Mouse (Mus musculus) adrenal gland, postnatal 25 days (tissue): ENCODE data around the gene Fam129a. TPM values are rescaled to one million over a fixed set of nuclear protein-coding genes. Genes with fewer than 3 reads are reported as not detected.

Experiments
- DNase-seq: peaks from one replicate; pipeline ENCODE4 v3.0.0; 2021; ENCODE audit warnings: mixed read lengths
- total RNA-seq: library from RNA; stranded (reverse); gene quantifications from 2 replicates; pipeline ENCODE4 v1.2.3, GENCODE M21; 2021

The Fam129a gene
- total RNA-seq, 1 experiment from 2014 or later = 93.9 TPM

GRCm38 (mm10) chr1:151752946-151753345 lies 182.0 kb downstream of the Fam129a start:
- DNase-seq = no peak

DNA sequence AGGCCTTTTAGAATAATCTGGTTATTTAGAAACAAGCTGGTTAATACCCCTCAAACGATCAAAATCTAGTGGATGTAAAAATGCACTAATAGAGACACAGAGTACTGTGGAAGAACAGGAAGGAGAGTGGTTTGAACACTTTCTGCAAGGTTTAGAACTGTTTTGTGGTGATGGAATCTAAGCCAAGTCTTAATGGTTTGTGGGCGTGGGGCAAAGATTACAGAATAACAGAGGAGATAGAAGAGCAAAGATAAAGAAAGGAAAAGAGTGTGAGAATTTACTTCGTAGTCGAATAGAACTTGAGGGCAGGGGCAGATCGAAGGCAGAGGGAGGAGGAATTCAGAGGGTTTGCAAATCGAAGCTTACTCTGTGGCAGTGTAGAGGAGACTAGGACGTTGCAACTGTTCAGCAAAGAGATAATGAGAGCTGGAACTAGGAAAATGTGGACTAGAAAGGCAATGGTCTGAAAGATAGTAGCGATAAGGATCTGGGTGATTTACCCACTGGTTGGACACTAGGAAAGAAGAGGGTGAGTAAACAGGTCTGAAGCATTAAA lies 182.5 kb downstream of the Fam129a start:
- DNase-seq = no peak

DNA sequence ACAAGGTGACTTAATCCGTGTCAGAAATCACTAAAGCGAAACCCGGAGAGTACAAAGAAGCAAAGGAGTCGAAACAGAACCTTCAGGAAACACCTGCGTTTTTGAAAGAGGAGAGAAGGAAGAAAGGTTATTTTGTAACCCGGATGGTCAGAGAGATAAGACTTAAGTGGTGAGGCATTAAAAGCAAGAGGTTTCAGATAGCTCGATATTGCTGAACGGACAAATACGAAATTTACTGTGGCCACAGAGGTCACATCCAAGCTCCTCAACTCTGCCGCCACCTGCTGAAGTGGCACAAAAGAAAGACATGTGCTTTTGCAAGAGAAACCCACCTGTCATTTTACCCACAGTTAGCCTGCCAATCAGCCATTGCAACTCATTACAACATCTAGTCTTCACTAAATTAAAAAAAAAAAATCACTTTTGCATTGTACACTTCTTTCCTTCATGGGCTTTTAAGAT lies 183.1 kb downstream of the Fam129a start:
- no peak for DNase-seq

DNA sequence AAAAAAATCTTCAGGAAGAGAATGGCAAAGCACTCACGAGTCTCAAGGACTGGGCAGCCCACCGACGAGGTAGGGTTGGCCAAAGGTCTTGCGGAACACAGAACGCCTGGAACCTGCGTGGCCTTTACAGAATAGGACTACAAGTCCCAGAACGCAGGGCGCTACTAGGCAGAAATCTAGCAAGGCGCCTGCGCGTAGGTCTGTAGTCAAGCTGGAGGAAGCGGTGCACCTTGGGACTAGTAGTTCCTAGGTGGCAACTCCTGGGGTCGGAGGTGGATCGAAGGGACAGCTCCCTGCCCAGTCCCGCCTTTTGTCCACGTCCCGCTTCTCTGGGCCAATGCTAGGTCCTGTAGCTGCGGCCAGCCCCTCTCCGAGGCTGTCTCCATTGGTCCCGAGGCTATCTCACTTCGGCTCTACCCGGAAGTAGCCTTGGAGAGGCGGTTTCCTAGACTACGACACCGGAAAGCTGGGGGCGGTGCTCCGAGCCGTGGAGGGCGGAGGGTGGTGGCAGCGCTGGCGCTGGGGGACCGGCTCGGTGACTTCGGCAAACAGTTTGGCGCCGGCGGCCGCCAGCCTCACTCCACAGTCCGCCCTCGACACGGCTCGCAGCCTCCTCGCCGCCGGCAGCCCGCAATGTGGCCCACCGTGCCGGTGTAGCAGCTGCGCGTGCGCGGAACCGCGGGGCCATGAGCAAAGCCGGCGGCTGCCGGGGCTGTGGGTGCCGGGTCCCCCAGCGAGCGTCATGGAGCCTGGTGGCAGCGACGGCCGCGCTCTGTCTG lies 184.1 kb downstream of the Fam129a start, which contains the start of gene Edem3:
TSS of gene Edem3 (plus strand) at position 491 of the 779 bp plus-strand sequence.
- peak; percentile 96 for DNase-seq

- peak; percentile 41 for DNase-seq
Measured at GRCm38 (mm10) chr1:151755660-151756424, 184.9 kb downstream of the Fam129a start.

- no peak for DNase-seq
Measured at GRCm38 (mm10) chr1:151756425-151756728, 185.4 kb downstream of the Fam129a start.

DNA sequence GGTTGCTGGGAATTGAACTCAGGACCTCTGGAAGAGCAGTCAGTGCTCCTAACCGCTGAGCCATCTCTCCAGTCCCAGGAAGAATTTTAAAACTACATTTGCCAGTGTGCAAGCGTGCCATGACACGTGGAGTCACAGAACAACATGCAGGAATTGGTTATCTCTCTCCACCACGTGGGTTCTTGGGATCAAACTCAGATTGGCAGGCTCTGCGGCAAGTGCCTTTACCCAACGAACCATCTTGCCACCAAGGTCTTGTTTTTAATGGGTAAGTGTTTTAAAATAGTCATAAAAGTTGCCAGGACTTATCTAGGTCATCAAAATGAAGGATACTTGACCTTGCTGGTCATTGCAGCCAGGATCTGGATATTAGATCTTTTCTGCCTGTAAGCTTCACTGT lies 187.3 kb downstream of the Fam129a start:
- DNase-seq = no peak

DNA sequence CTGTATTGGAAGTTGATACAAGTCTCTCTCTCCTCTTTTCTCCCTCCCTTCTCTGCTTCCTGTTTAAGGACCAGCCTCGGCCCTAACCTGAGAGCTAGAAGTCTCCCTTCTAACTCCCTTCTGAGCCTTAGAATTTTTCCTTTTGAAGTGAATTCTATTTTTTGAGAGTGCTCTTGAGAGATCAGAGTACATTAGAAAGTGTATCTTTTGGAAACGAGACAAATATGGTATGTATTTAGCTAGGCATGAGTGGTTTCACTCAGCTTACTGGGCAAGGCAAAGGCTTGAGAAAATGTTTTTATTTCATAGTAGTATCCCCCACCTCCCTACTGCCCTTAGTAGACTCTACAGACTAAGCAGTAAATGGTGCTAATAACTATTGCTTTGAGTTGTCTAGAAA lies 188.0 kb downstream of the Fam129a start:
- no peak for DNase-seq

GRCm38 (mm10) chr1:151764236-151764635 lies 193.2 kb downstream of the Fam129a start:
- no peak for DNase-seq

DNA sequence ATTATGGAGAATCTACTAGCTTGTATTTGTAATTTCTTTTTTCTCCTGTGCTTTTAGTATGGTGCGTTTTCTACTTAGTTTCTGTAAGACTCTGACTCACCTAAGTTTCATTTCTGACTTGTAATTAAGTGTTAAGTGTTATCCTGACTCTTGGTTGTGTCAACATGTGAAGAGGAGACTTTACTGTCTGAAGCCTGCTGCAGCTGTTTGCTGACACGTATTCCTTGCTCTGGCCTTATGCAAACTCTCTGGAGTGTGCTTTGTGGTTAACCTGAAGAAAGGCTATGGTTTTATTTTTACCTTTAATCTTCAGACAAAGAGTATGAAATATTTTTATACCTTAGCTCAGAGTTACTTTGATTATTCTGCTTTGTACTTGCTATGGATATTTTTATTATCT lies 195.2 kb downstream of the Fam129a start:
- DNase-seq = no peak

DNA sequence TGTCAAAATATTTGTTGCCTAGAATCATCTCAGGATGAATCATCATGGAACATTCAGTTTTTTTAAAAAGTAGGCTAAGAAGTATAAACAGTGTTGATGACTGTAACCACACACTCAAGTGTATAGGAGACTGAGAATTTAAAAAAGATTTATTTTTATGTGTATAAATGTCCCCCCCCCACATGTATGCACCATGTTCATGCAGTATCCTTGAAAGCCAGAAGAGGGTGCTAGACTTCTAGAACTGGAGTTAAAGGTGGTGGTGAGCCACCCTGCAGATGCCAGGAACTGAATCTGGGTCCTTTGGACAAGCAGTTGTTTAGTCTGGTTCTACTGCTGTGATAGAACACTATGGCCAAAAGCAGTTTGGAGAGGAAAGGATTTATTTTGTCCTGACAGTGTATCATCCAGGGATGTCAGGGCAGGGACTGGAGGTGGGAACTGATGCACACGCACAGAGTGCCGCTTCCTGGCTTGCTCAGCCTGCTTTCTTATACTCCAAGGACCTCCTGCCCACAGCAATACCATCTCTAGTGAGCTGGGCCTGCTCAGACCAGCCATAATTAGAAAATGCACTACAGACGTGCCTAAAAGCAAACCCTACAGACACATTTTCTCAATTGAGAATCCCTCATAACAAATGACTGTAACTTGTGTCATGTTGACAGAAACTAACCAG lies 196.1 kb downstream of the Fam129a start:
- DNase-seq = no peak

GRCm38 (mm10) chr1:151769200-151769913 lies 198.4 kb downstream of the Fam129a start:
- DNase-seq = no peak

Other genes with a start within 250 kb of the Fam129a start
- gene Ivns1abp, start 226.7 kb upstream of the Fam129a start, total RNA-seq = 169 and 213 TPM in 2 replicates
- 22.4 and 29.5 TPM in 2 replicates for gene Swt1, start 142.7 kb upstream of the Fam129a start, total RNA-seq
- 33.7 and 34.5 TPM in 2 replicates for gene Trmt1l, start 142.6 kb upstream of the Fam129a start, total RNA-seq
- gene Rnf2, start 70.2 kb upstream of the Fam129a start, total RNA-seq = 57.3 and 59.0 TPM in 2 replicates
- 129 and 132 TPM in 2 replicates for gene Edem3, start 184.2 kb downstream of the Fam129a start, total RNA-seq